Mouse (Mus musculus) brain, embryonic 14.5 days (tissue): ENCODE data around the gene Nlrc3.

Experiments used
- CTCF ChIP-seq: fragments of 200-500 bp; IDR thresholded peaks from 2 replicates; pipeline ENCODE4 v1.5.1; 2012; ENCODE audit warnings: inconsistent platforms, mild to moderate bottlenecking, moderate library complexity, borderline replicate concordance; ENCODE audit not compliant: insufficient read depth, insufficient read length; ENCODE audit errors: extremely low read depth
- POLR2A ChIP-seq: fragments of 200-500 bp; IDR thresholded peaks from 2 replicates; pipeline ENCODE4 v1.6.1; 2012; ENCODE audit warnings: mild to moderate bottlenecking, inconsistent platforms, borderline replicate concordance; ENCODE audit not compliant: poor library complexity, insufficient read depth, insufficient read length, severe bottlenecking; ENCODE audit errors: extremely low read depth

- TF ChIP-seq CTCF: no peak
- no peak for TF ChIP-seq POLR2A
Measured at GRCm38 (mm10) chr16:4014040-4014668, 37.7 kb upstream of the Nlrc3 start.
